Mouse (Mus musculus): ENCODE data around the gene S1pr5. TPM values are rescaled to one million over a fixed set of nuclear protein-coding genes. Genes with fewer than 3 reads are reported as not detected.

S1pr5 gene
- polyA plus RNA-seq, 1 experiment from 2014 or later, result 0.08 TPM

GRCm38 (mm10) chr9:21211624-21212023, 36.6 kb downstream of the S1pr5 start:
- Histone ChIP-seq H3K27me3 (ENCODE audit: insufficient read depth, low read length) (no peaks in the 10 kb centered on the region), H3K4me3 (ENCODE audit: low read depth, low read length) (no peak overlapping the region), H3K36me3 (replicated peaks; ENCODE audit: insufficient read depth, low read length) (peaks cover 2% of the 10 kb centered on the region; the same call in 1 of the 2 replicates), H3K9me3 (ENCODE audit: low read length) (no peaks in the 10 kb centered on the region), H3K4me2 (ENCODE audit: low read depth, low read length) (no peak overlapping the region), H3K27ac (ENCODE audit: low read depth) (no peak overlapping the region), H3K9ac (replicated peaks) (no peak overlapping the region), H3K4me1 (ENCODE audit: insufficient read depth) (peaks cover 7% of the 10 kb centered on the region; the same call in 1 of the 2 replicates)
- no peak for TF ChIP-seq CTCF (IDR thresholded peaks at IDR 0.05; ENCODE audit: low read depth)
- no peak for TF ChIP-seq EP300 (IDR thresholded peaks at IDR 0.05; ENCODE audit: low read depth)
- DNase-seq (no peak), ATAC-seq (no peak)
- WGBS (ENCODE audit: insufficient replicate concordance), result 69% methylated on average over 7 of the region's 7 CpGs

- Histone ChIP-seq H3K4me1 (ENCODE audit: insufficient read depth) (peaks cover 7% of the 10 kb centered on the region; the same call in 1 of the 2 replicates), H3K9me3 (ENCODE audit: low read length) (no peaks in the 10 kb centered on the region), H3K9ac (replicated peaks) (peak overlapping the region; percentile 26; the same call in 1 of the 2 replicates), H3K27ac (ENCODE audit: low read depth) (no peak overlapping the region), H3K36me3 (replicated peaks; ENCODE audit: insufficient read depth, low read length) (peaks cover 2% of the 10 kb centered on the region; the same call in 1 of the 2 replicates), H3K4me2 (ENCODE audit: low read depth, low read length) (no peak overlapping the region), H3K27me3 (ENCODE audit: insufficient read depth, low read length) (no peaks in the 10 kb centered on the region), H3K4me3 (ENCODE audit: low read depth, low read length) (no peak overlapping the region)
- WGBS (ENCODE audit: insufficient replicate concordance), result 78% methylated on average over 6 of the region's 6 CpGs
- ATAC-seq (peak; percentile 41; the same call in 1 of the 2 replicates), DNase-seq (no peak)
- no peak for TF ChIP-seq CTCF (IDR thresholded peaks at IDR 0.05; ENCODE audit: low read depth)
- TF ChIP-seq EP300 (IDR thresholded peaks at IDR 0.05; ENCODE audit: low read depth), result no peak
Observed at GRCm38 (mm10) chr9:21210821-21211220, 37.4 kb downstream of the S1pr5 start.

GRCm38 (mm10) chr9:21208626-21209025, 39.6 kb downstream of the S1pr5 start:
- no peak overlapping the region for H3K4me2 ChIP-seq (ENCODE audit: low read depth, low read length)
- DNase-seq, result no peak
- 65% methylated on average over 2 of the region's 2 CpGs for WGBS (ENCODE audit: insufficient replicate concordance)
- no peak overlapping the region for H3K27ac ChIP-seq (ENCODE audit: low read depth)
- peaks cover 7% of the 10 kb centered on the region; the same call in 1 of the 2 replicates for H3K4me1 ChIP-seq (ENCODE audit: insufficient read depth)
- no peak overlapping the region for H3K9ac ChIP-seq (replicated peaks)
- no peak overlapping the region for H3K4me3 ChIP-seq (ENCODE audit: low read depth, low read length)
- H3K27me3 ChIP-seq (ENCODE audit: insufficient read depth, low read length), result no peaks in the 10 kb centered on the region
- no peak for TF ChIP-seq EP300 (IDR thresholded peaks at IDR 0.05; ENCODE audit: low read depth)
- no peak for TF ChIP-seq CTCF (IDR thresholded peaks at IDR 0.05; ENCODE audit: low read depth)
- H3K9me3 ChIP-seq (ENCODE audit: low read length), result no peaks in the 10 kb centered on the region
- H3K36me3 ChIP-seq (replicated peaks; ENCODE audit: insufficient read depth, low read length), result peaks cover 6% of the 10 kb centered on the region
- ATAC-seq, result no peak

DNA sequence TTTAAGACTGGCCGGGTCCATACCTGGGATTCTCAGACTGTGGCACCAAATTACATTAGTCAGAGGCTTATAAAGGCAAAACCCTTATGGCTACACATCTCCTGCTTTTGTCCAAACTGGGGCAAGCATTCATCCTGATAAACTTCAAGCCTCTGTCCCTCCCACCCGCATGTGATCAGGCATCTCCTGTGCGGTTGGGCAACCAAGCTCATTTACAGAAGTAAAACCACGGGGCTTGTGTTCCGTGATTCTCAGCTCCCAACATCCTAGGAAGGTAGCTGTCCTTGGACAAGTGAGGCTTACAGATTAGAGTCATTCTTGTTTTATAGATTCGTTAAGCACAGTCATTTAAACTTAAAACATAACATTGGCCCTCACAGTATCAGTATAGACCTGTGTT, 41.4 kb downstream of the S1pr5 start:
- Histone ChIP-seq H3K36me3 (replicated peaks; ENCODE audit: insufficient read depth, low read length) (peaks cover 3% of the 10 kb centered on the region), H3K9me3 (ENCODE audit: low read length) (no peaks in the 10 kb centered on the region), H3K4me2 (ENCODE audit: low read depth, low read length) (no peak overlapping the region), H3K4me1 (ENCODE audit: insufficient read depth) (peaks cover 4% of the 10 kb centered on the region; the same call in 1 of the 2 replicates), H3K9ac (replicated peaks) (no peak overlapping the region), H3K4me3 (ENCODE audit: low read depth, low read length) (no peak overlapping the region), H3K27ac (ENCODE audit: low read depth) (no peak overlapping the region), H3K27me3 (ENCODE audit: insufficient read depth, low read length) (no peaks in the 10 kb centered on the region)
- WGBS (ENCODE audit: insufficient replicate concordance), result 79% methylated on average over 6 of the region's 6 CpGs
- DNase-seq (no peak), ATAC-seq (no peak)
- no peak for TF ChIP-seq CTCF (IDR thresholded peaks at IDR 0.05; ENCODE audit: low read depth)
- TF ChIP-seq EP300 (IDR thresholded peaks at IDR 0.05; ENCODE audit: low read depth), result no peak

DNA sequence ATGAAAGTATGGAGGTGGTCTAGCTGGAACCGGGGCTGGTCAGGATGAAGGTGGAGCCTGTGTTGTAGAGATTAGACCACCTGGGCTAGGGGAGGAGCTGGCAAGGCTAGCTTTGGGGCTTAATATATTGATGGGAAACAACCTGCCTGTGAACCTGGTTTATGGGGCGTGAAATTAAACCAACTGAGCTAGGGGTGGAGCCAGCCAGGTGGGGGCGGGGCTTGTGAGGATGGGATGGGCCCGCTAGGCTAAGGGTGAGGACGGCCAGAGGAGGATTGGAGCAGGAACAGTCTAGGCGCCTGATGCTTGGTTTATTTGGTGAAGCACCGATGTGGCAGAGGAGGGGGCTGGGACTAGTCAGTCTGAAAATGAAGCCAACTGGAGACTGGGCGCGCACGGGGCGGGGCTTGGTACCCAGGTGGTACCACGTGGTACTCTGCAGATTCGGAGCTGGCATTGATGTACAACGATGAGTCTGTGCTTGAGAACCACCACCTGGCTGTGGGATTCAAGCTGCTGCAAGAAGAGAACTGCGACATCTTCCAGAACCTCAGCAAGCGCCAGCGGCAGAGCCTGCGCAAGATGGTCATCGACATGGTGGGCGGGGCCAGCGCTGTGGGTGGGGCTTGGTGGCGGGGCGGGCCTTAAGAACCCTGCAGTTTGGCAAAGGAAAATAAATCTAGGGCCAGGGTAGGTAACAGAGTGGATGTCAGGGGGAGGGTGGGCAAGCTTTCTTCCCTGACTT, 43.5 kb downstream of the S1pr5 start:
- Histone ChIP-seq H3K36me3 (replicated peaks; ENCODE audit: insufficient read depth, low read length) (peaks cover 6% of the 10 kb centered on the region), H3K4me2 (ENCODE audit: low read depth, low read length) (peak overlapping the region; percentile 30; the same call in 1 of the 2 replicates), H3K9ac (replicated peaks) (no peak overlapping the region), H3K9me3 (ENCODE audit: low read length) (no peaks in the 10 kb centered on the region), H3K4me3 (ENCODE audit: low read depth, low read length) (no peak overlapping the region), H3K27ac (ENCODE audit: low read depth) (no peak overlapping the region), H3K27me3 (ENCODE audit: insufficient read depth, low read length) (no peaks in the 10 kb centered on the region), H3K4me1 (ENCODE audit: insufficient read depth) (no peaks in the 10 kb centered on the region)
- no peak for DNase-seq
- 46% methylated on average over 23 of the region's 23 CpGs for WGBS (ENCODE audit: insufficient replicate concordance)
- TF ChIP-seq CTCF (IDR thresholded peaks at IDR 0.05; ENCODE audit: low read depth) (no peak), EP300 (IDR thresholded peaks at IDR 0.05; ENCODE audit: low read depth) (no peak)
- ATAC-seq, result peak; percentile 38

- no peak overlapping the region for H3K9ac ChIP-seq (replicated peaks)
- H3K27me3 ChIP-seq (ENCODE audit: insufficient read depth, low read length), result no peaks in the 10 kb centered on the region
- no peak overlapping the region for H3K4me2 ChIP-seq (ENCODE audit: low read depth, low read length)
- H3K9me3 ChIP-seq (ENCODE audit: low read length), result no peaks in the 10 kb centered on the region
- DNase-seq, result no peak
- TF ChIP-seq EP300 (IDR thresholded peaks at IDR 0.05; ENCODE audit: low read depth) (no peak), CTCF (IDR thresholded peaks at IDR 0.05; ENCODE audit: low read depth) (no peak)
- H3K27ac ChIP-seq (ENCODE audit: low read depth), result no peak overlapping the region
- peaks cover 6% of the 10 kb centered on the region for H3K36me3 ChIP-seq (replicated peaks; ENCODE audit: insufficient read depth, low read length)
- ATAC-seq, result no peak
- WGBS (ENCODE audit: insufficient replicate concordance), result 47% methylated on average over 8 of the region's 8 CpGs
- H3K4me1 ChIP-seq (ENCODE audit: insufficient read depth), result no peaks in the 10 kb centered on the region
- no peak overlapping the region for H3K4me3 ChIP-seq (ENCODE audit: low read depth, low read length)
Observed at GRCm38 (mm10) chr9:21204156-21204527, 44.1 kb downstream of the S1pr5 start.

All from liver, postnatal 0 days (tissue).